Mouse (Mus musculus): ENCODE data around the gene Gm21954. TPM values are rescaled to one million over a fixed set of nuclear protein-coding genes. Genes with fewer than 3 reads are reported as not detected.

The Gm21954 gene
- polyA plus RNA-seq, 1 experiment: not detected

DNA sequence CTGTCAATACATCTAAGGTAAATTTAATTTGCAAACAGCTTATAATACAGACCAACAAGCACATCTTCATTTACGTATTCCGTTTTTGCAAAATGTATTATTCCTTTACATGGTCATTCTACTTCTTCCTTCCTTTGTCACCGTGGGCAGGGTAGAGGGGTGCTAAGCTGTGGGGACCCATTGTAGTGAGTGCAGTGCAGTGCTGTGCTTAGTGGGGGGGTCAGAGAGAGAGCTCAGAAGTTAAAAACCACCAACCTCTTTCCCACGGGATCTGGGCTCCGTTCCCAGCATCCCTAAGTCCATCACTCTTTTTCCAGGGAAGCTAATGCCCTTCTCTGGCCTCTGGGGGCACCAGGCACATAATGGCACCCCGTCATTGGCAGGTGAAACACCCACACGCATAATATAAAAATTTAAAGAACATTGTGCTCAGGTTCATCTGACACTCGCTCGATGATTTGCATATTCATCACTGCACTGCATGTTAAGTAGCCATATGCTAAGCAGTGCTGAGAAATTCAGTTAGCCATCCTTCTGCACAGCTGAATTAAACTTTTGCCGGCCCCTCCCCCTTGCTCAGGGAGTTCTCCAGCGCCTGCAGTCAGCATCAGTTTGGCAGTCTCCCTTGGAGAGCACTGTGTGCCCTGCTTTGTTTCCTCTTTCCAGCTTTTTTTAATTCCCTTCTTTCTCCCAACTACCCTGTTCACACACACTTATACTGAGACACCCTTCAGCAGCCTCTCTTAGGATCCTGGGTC lies 48.2 kb downstream of the Gm21954 start:
- peak; percentile 74 to 87 for DNase-seq (ENCODE audit: extremely low spot score in 1 of 2, low spot score in 1 of 2)

DNA sequence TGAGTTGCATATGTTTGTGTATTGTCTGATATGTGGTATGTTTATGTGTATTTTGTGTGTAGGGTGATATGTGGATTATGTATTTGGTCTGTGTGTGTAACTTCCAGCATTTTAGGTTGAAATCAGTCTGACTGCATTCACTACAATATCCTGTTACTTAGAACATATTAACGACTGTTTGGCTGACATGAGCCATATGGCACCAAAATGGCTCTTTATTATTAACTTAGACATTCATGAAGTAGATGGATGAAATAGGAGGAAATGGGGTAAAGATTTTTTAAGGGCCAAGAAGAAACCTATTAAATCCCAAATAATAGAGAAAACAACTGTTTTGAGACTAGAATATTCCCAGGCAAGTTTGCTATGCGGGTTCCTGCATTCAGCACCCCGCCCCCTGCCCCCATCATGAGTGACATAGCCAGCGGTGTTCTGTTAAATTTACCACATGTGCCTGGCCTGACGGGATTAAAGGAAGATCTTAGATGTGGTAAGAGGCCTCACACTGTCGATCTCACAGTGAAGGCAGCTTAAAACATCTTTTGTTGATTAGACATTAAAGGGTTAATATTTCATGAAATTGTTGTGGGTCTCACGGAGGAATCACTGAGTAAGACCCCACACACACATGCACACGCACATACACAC lies 51.5 kb downstream of the Gm21954 start:
- DNase-seq (ENCODE audit: extremely low spot score in 1 of 2, low spot score in 1 of 2): no peak

- DNase-seq (ENCODE audit: extremely low spot score in 1 of 2, low spot score in 1 of 2): no peak
These were observed 52.7 kb downstream of the Gm21954 start for GRCm38 (mm10) chr3:55419334-55419733.

- DNase-seq (ENCODE audit: extremely low spot score in 1 of 2, low spot score in 1 of 2): no peak
These were observed 53.2 kb downstream of the Gm21954 start for GRCm38 (mm10) chr3:55418845-55419244.

DNA sequence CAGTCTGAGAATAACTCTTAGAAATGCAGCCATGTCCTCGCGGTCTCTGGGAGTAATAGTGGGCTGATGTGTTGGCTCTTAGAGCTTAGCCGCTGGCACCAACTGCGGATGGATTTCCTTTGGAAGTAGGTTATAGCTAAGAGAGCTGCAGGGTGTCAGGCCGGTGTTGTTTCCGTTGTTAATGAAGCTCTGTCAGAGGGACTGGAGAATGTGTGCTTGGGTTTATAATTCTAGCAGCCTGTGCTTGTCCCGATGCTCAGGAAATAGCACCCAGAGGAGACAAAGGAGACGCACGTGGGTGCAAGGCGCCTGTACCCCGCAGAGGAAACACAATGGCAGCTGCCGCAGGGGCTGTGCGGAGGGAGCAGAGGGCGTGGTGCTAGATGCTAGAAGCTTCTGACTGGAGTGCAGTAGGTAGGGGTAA lies 56.5 kb downstream of the Gm21954 start:
- DNase-seq (ENCODE audit: extremely low spot score in 1 of 2, low spot score in 1 of 2): peak; percentile 79 to 90

Other genes with a start within 250 kb of the Gm21954 start
- 302 and 319 TPM in 2 replicates for gene Dclk1, start 229.8 kb downstream of the Gm21954 start, polyA plus RNA-seq (2012; rRNA removed)

Measured in frontal cortex, adult 2 months (tissue).